Mouse (Mus musculus) embryonic facial prominence, embryonic 11.5 days (tissue): ENCODE measurements at regions not wholly inside any gene's neighbourhood (a gene's known extent, or its start where the extent isn't known, plus 50 kb on each side); places are given as distances from the start of the nearest gene placed in this dataset.

Source experiments
- ATAC-seq: fragments of 200-750 bp; cut with Nextera tagmentation; replicated peaks from 2 replicates; pipeline ENCODE4 v1.8.0; 2017; ENCODE audit warnings: low read depth; ENCODE audit not compliant: insufficient number of reproducible peaks, low FRiP score, low TSS enrichment
- DNase-seq: peaks from one replicate; pipeline ENCODE4 v3.0.0-alpha.2; 2015; ENCODE audit warnings: low spot score
- H3K27ac ChIP-seq: fragments of 300-500 bp; sonication (generic); replicated peaks from 2 replicates; pipeline ENCODE4 v1.5.1; 2014; ENCODE audit warnings: mild to moderate bottlenecking, low read depth, low read length, control low read depth
- H3K27me3 ChIP-seq: fragments of 300-500 bp; sonication (generic); 2 replicates; pipeline ENCODE4 v1.6.1; 2014; ENCODE audit warnings: mild to moderate bottlenecking, low read length, moderate library complexity, mixed read lengths; ENCODE audit not compliant: control insufficient read depth, insufficient read depth
- H3K36me3 ChIP-seq: fragments of 300-500 bp; sonication (generic); replicated peaks from 2 replicates; pipeline ENCODE4 v1.6.1; 2014; ENCODE audit warnings: low read depth, mild to moderate bottlenecking, low read length, moderate library complexity, mixed read lengths; ENCODE audit not compliant: control insufficient read depth, insufficient read depth
- H3K4me1 ChIP-seq: fragments of 300-500 bp; sonication (generic); 2 replicates; pipeline ENCODE4 v1.6.1; 2014; ENCODE audit warnings: low read length, mixed read lengths; ENCODE audit not compliant: control insufficient read depth, insufficient read depth
- H3K4me2 ChIP-seq: fragments of 300-500 bp; sonication (generic); 2 replicates; pipeline ENCODE4 v1.6.1; 2014; ENCODE audit warnings: low read depth, mild to moderate bottlenecking, control low read depth, low read length, moderate library complexity
- H3K4me3 ChIP-seq: fragments of 300-500 bp; sonication (generic); 2 replicates; pipeline ENCODE4 v1.5.1; 2014; ENCODE audit warnings: low read depth, low read length, control low read depth
- H3K9ac ChIP-seq: fragments of 300-500 bp; sonication (generic); replicated peaks from 2 replicates; pipeline ENCODE4 v1.6.1; 2014; ENCODE audit warnings: mild to moderate bottlenecking, control low read depth, low read length
- H3K9me3 ChIP-seq: fragments of 300-500 bp; sonication (generic); replicated peaks from 2 replicates; pipeline ENCODE4 v1.6.1; 2016; ENCODE audit warnings: mild to moderate bottlenecking, low read length, inconsistent platforms, mixed read lengths; ENCODE audit not compliant: control insufficient read depth
- WGBS: fragments of 180-500 bp; shearing (Covaris S2); extraction: QIAGEN DNeasy Blood & Tissue Kit; methylation state at CpG from one replicate; pipeline ENCODE4 v1.1.7; 2014; 5-methylcytosine and 5-hydroxymethylcytosine counted together

DNA sequence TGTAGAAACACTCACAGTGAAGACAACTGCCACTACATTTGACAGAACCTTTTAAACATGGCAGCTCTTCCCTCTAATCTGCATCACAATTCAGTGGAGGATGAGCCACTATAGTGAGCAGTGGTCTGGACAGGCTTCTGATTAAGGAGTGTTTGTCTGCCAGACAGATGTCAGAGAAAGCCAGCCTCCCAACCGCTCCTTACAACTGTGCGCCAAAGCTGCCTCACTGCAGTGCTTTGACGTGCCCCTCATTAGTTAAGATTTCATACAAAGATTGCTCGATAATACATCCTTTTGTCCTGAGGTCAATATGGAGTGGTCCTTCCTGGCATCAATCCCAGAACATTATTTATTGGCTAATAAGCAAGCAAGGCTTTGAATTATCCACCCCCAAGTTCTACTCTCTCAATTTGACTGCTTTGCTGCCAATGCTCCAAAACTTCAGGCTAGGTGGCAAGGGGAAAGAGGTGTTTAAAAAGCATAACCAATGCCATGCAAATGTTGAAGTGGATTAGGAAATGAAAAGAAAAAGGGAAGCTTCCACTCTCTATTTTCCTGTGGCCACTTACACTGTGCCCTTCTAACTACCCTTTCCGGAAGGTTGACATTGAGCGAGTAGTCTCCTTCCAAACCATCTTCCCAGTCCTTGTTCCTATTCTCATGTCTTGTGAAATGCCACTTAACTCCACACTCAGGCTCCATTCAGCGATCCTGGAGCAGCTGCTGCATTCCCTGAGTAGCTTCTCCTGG lies 248.7 kb downstream of the Nsun3 start:
- Histone ChIP-seq H3K9me3 (no peaks in the 10 kb centered on the region), H3K36me3 (no peaks in the 10 kb centered on the region), H3K27ac (no peak overlapping the region), H3K4me2 (no peak overlapping the region), H3K4me1 (no peaks in the 10 kb centered on the region), H3K27me3 (no peaks in the 10 kb centered on the region), H3K9ac (no peak overlapping the region), H3K4me3 (no peak overlapping the region)
- ATAC-seq (no peak), DNase-seq (no peak)
- 83% methylated on average over 7 of the region's 7 CpGs for WGBS

DNA sequence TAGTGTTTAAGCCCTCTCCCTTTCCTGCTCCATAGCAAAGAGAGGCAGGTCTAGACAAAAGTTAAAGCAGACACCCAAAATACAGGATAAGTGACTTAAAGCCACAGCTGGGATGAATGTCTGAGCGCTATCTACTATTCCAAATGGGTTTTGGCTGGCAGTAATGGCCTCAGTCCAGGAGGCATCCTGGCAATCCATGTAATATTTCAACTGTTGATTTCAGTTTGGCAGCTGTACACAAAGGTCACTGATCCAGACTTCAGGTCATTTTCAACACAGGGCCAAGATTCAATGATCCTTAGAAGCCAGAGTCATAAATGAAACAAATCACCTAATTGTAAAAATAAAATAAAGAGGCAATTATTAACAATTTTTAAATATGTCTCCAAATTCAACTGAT lies 277.3 kb downstream of the Nsun3 start:
- no peak for DNase-seq
- 96% methylated on average over 1 of the region's 1 CpGs for WGBS

DNA sequence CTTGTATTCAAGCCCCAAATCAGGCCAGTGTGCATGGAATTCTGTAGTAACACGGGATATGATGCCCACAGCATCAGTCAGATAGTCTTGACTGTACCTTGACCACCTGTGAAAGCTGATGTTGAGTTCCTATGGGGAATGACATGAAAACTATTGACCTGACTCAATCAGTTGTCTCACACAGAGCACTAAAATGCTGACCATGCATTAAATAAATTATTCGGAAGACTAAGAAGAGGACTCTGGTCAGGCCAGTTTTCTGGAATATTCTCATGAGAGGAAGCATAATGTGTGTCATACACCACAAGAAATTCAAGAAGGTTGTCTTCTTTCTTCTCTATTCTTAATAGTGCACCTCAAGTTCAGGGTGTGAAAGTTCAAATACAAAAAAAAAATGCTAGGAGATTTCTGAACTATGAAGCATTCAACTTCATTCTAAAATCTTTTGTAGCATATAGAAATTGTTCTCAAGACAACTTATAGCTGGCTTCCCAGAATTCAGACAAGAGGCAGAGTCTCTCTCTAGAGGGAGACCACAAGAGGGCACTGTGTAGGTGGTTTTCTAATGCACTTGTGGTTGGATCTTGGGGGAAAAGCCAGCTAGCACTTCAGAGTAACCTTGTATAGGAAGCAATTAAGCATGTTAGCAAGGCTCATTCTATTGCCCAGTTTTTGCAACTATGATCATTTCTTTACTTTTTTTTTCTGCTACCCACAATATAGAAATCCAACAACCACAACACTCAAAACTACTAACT lies 279.7 kb downstream of the Nsun3 start:
- H3K27me3 ChIP-seq, result no peaks in the 10 kb centered on the region
- WGBS, result 59% methylated on average over 2 of the region's 2 CpGs

More for the DNA sequence above, 277.3 kb downstream of the Nsun3 start:
- no peaks in the 10 kb centered on the region for H3K36me3 ChIP-seq
- no peak overlapping the region for H3K4me2 ChIP-seq
- no peaks in the 10 kb centered on the region for H3K4me1 ChIP-seq
- no peak overlapping the region for H3K4me3 ChIP-seq
- H3K9ac ChIP-seq, result no peak overlapping the region
- H3K27ac ChIP-seq, result no peak overlapping the region
- H3K9me3 ChIP-seq, result no peaks in the 10 kb centered on the region
- no peaks in the 10 kb centered on the region for H3K27me3 ChIP-seq
- no peak for ATAC-seq

DNA sequence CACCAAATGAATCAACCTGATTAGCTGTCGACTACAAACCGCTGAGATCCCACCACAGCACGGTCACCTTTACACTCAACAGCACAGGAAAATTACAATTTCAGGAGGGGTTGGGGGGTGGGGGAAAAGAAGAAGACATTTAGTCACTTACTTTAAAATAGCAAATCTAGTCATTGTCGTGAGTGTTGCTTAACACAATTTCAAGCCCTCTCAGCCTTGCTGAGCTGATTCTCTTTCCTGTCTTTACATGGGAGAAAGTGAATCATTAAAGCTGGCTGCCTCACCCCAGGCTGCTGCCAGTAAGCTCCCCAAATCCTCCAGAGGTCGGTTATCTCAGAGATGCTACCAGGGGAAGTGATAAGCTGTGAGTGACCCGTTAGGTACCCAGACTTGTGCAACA lies 285.7 kb downstream of the Nsun3 start:
- no peak overlapping the region for H3K4me2 ChIP-seq
- ATAC-seq, result no peak
- no peaks in the 10 kb centered on the region for H3K9me3 ChIP-seq
- no peak overlapping the region for H3K4me3 ChIP-seq
- no peaks in the 10 kb centered on the region for H3K4me1 ChIP-seq
- H3K27me3 ChIP-seq, result no peaks in the 10 kb centered on the region
- H3K27ac ChIP-seq, result no peak overlapping the region
- no peak overlapping the region for H3K9ac ChIP-seq
- no peak for DNase-seq
- H3K36me3 ChIP-seq, result no peaks in the 10 kb centered on the region
- WGBS, result 76% methylated on average over 6 of the region's 6 CpGs

More for the DNA sequence above, 279.7 kb downstream of the Nsun3 start:
- H3K36me3 ChIP-seq, result no peaks in the 10 kb centered on the region
- no peak overlapping the region for H3K27ac ChIP-seq
- no peaks in the 10 kb centered on the region for H3K9me3 ChIP-seq
- no peaks in the 10 kb centered on the region for H3K4me1 ChIP-seq
- DNase-seq (peak; percentile 61), ATAC-seq (no peak)
- H3K4me2 ChIP-seq, result no peak overlapping the region
- H3K9ac ChIP-seq, result no peak overlapping the region
- H3K4me3 ChIP-seq, result no peak overlapping the region

DNA sequence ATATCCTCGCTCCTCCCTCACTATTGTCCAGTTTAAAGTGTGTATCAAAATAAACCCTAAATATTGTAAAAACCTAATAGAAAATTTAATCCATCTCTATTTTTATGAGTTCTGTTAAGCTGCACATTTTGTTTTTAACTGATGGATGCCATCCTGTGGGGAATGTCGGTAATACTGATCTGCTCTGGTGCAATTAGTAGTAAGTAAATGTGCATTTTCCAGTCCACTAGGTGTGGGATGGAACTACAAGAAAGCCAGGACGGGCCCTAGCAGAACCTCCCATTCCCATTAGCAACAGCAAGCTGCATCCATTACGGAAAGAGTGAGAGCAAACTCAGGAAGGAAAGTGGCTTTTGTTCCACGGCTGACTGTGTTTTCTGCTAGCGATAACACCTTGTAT lies 286.3 kb downstream of the Nsun3 start:
- Histone ChIP-seq H3K4me2 (no peak overlapping the region), H3K9ac (no peak overlapping the region), H3K4me1 (no peaks in the 10 kb centered on the region), H3K27ac (no peak overlapping the region), H3K4me3 (no peak overlapping the region), H3K36me3 (no peaks in the 10 kb centered on the region), H3K27me3 (no peaks in the 10 kb centered on the region), H3K9me3 (no peaks in the 10 kb centered on the region)
- DNase-seq (no peak), ATAC-seq (no peak)
- 85% methylated on average over 6 of the region's 6 CpGs for WGBS

DNA sequence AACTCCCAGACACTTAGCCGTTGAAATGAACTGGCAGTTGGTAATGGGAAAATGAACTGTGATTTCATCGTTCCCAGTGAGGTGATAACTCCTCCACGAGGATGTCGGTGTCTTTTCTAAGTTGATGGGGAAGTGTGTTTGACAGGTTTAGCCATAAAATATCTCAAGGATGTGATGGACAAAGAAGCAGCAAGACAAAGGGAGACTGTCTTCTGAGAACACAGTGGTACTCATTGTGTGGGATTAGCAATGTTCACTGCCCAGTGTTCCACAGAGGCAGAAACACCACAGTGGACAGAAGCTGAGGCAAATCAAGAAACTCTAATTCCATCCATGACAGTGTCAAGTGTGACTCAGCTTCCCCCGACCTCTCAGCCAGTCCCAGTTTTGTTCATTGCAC lies 287.9 kb downstream of the Nsun3 start:
- no peak for ATAC-seq
- WGBS, result 71% methylated on average over 5 of the region's 5 CpGs
- no peaks in the 10 kb centered on the region for H3K27me3 ChIP-seq
- no peaks in the 10 kb centered on the region for H3K9me3 ChIP-seq
- no peaks in the 10 kb centered on the region for H3K36me3 ChIP-seq
- no peak for DNase-seq
- no peak overlapping the region for H3K4me3 ChIP-seq
- H3K9ac ChIP-seq, result no peak overlapping the region
- no peak overlapping the region for H3K27ac ChIP-seq
- H3K4me2 ChIP-seq, result no peak overlapping the region
- no peaks in the 10 kb centered on the region for H3K4me1 ChIP-seq

DNA sequence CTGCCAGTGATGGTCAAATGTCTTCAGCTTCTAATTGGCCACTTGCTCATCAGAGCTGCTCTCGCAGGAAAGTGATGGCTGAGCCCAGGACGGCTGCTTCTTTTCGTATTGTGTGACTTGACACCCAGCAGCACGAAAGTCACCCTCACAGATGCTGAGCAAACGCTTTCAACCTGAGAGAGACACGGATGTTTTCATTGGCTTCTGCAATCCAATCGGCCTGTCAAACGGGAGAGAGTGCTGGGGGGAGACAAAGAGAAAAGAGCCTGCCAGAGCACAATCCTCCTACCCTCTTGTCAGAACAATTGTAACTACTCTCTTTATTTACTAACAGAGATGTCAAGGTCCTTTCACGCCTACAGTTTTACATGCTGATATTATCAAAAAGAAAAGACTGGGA lies 289.9 kb downstream of the Nsun3 start:
- WGBS, result 62% methylated on average over 9 of the region's 9 CpGs
- Histone ChIP-seq H3K27me3 (no peaks in the 10 kb centered on the region), H3K27ac (no peak overlapping the region), H3K4me1 (no peaks in the 10 kb centered on the region), H3K4me2 (no peak overlapping the region), H3K36me3 (no peaks in the 10 kb centered on the region), H3K9me3 (no peaks in the 10 kb centered on the region), H3K9ac (no peak overlapping the region), H3K4me3 (no peak overlapping the region)
- no peak for ATAC-seq
- no peak for DNase-seq

DNA sequence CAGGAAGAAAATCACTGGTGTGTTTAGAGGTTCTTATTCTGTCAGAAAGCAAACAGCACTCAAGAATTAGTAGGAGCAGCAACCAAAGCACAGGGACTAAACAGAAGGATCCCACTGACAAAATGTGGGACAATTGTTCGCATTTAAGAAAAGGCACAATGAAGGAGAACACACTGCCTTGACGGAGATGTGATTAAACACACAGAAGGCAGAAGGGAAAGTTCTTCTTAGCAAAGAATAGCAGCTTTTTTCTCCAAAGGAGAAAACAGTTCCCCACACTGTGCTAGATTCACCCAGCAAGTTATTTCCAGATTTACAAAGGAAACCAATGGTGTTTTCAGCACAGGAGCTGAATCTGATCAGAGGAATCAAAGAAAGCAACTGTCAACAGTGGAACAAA lies 316.5 kb downstream of the Nsun3 start:
- Histone ChIP-seq H3K27ac (no peak overlapping the region), H3K27me3 (no peaks in the 10 kb centered on the region), H3K9me3 (no peaks in the 10 kb centered on the region), H3K9ac (no peak overlapping the region), H3K4me2 (no peak overlapping the region), H3K4me1 (no peaks in the 10 kb centered on the region), H3K36me3 (no peaks in the 10 kb centered on the region), H3K4me3 (no peak overlapping the region)
- no peak for DNase-seq
- ATAC-seq, result no peak
- WGBS, result 65% methylated on average over 2 of the region's 2 CpGs
